Mouse (Mus musculus) 3T3-L1 (cell line): ENCODE measurements at regions not wholly inside any gene's neighbourhood (a gene's known extent, or its start where the extent isn't known, plus 50 kb on each side); places are given as distances from the start of the nearest gene placed in this dataset.
A peak's percentile ranks its signal among the peaks of the same experiment; 100 is the strongest.

ENCODE experiments used
- DNase-seq: peaks from one replicate; pipeline ENCODE4 v3.0.0-alpha.2; 2015; ENCODE audit warnings: low read depth, low spot score

GRCm38 (mm10) chr1:138771307-138772011 is 76.9 kb downstream of the Lhx9 start:
- no peak for DNase-seq

- DNase-seq = no peak
Measured at GRCm38 (mm10) chr1:138762876-138763275, 85.5 kb downstream of the Lhx9 start.

- no peak for DNase-seq
Measured at GRCm38 (mm10) chr1:138757777-138758176, 90.6 kb downstream of the Lhx9 start.

GRCm38 (mm10) chr1:138733308-138733707 is 113.4 kb upstream of the Nek7 start:
- DNase-seq = no peak

GRCm38 (mm10) chr1:138731008-138731407 is 111.1 kb upstream of the Nek7 start:
- DNase-seq = no peak

- no peak for DNase-seq
Measured at GRCm38 (mm10) chr1:138729089-138729699, 109.3 kb upstream of the Nek7 start.

- peak; percentile 15 for DNase-seq
Measured at GRCm38 (mm10) chr1:138720728-138721127, 100.8 kb upstream of the Nek7 start.

GRCm38 (mm10) chr1:138719297-138719696 is 99.4 kb upstream of the Nek7 start:
- no peak for DNase-seq

- DNase-seq = no peak
Measured at GRCm38 (mm10) chr1:138716991-138717390, 97.0 kb upstream of the Nek7 start.

GRCm38 (mm10) chr1:138715162-138715561 is 95.2 kb upstream of the Nek7 start:
- no peak for DNase-seq

GRCm38 (mm10) chr1:138709229-138709608 is 89.3 kb upstream of the Nek7 start:
- DNase-seq = no peak

- DNase-seq = peak; percentile 66
Measured at GRCm38 (mm10) chr1:138708507-138709228, 88.7 kb upstream of the Nek7 start.

- DNase-seq = no peak
Measured at GRCm38 (mm10) chr1:138707913-138708312, 88.0 kb upstream of the Nek7 start.

GRCm38 (mm10) chr1:138703291-138703690 is 83.3 kb upstream of the Nek7 start:
- peak; percentile 59 for DNase-seq

- no peak for DNase-seq
Measured at GRCm38 (mm10) chr1:138689234-138689633, 69.3 kb upstream of the Nek7 start.

- DNase-seq = peak; percentile 15
Measured at GRCm38 (mm10) chr1:138686746-138687145, 66.8 kb upstream of the Nek7 start.

GRCm38 (mm10) chr1:138683711-138684110 is 63.8 kb upstream of the Nek7 start:
- no peak for DNase-seq

- no peak for DNase-seq
Measured at GRCm38 (mm10) chr1:138681970-138682369, 62.0 kb upstream of the Nek7 start.

- no peak for DNase-seq
Measured at GRCm38 (mm10) chr1:138674199-138674598, 54.3 kb upstream of the Nek7 start.
